Mouse (Mus musculus) liver, adult 2 months (tissue): ENCODE measurements around the gene Musk. TPM values are rescaled to one million over a fixed set of nuclear protein-coding genes. Genes with fewer than 3 reads are reported as not detected.

Source experiments
- DNase-seq: peaks from one replicate; pipeline ENCODE4 v3.0.0-alpha.2; 2011; ENCODE audit warnings: low read depth, low spot score; ENCODE audit errors: extremely low read depth
- H3K27ac ChIP-seq: fragments of 200-500 bp; replicated peaks from 2 replicates; pipeline ENCODE4 v1.5.1; 2012; ENCODE audit warnings: low read depth, mild to moderate bottlenecking, control low read depth, inconsistent platforms, low read length; ENCODE audit not compliant: insufficient read depth
- H3K27me3 ChIP-seq: fragments of 200-500 bp; 2 replicates; pipeline ENCODE4 v1.6.1; 2012; ENCODE audit warnings: mild to moderate bottlenecking, moderate library complexity, low read length, inconsistent platforms; ENCODE audit not compliant: control insufficient read depth, insufficient read depth
- H3K36me3 ChIP-seq: fragments of 200-500 bp; 2 replicates; pipeline ENCODE4 v1.6.1; 2012; ENCODE audit warnings: low read length, inconsistent platforms; ENCODE audit not compliant: control insufficient read depth, insufficient read depth
- H3K4me1 ChIP-seq: fragments of 200-500 bp; 2 replicates; pipeline ENCODE4 v1.6.1; 2011; ENCODE audit warnings: low read length; ENCODE audit not compliant: control insufficient read depth, insufficient read depth
- H3K4me3 ChIP-seq: fragments of 200-500 bp; 2 replicates; pipeline ENCODE4 v1.5.1; 2011; ENCODE audit warnings: low read depth, mild to moderate bottlenecking, control low read depth, low read length, moderate library complexity; ENCODE audit not compliant: insufficient read depth
- H3K79me2 ChIP-seq: fragments of 200-500 bp; 2 replicates; pipeline ENCODE4 v1.6.1; 2012; ENCODE audit warnings: inconsistent platforms, mild to moderate bottlenecking, low read length, moderate library complexity; ENCODE audit not compliant: control insufficient read depth, insufficient read depth
- H3K9ac ChIP-seq: fragments of 200-500 bp; 2 replicates; pipeline ENCODE4 v1.6.1; 2012; ENCODE audit warnings: low read depth, mild to moderate bottlenecking, control low read depth, inconsistent platforms, low read length
- CTCF ChIP-seq: fragments of 200-500 bp; IDR thresholded peaks from 2 replicates; pipeline ENCODE4 v1.5.1; 2011; ENCODE audit warnings: low read depth, low read length, control low read depth
- POLR2A ChIP-seq: fragments of 200-500 bp; IDR thresholded peaks from 2 replicates; pipeline ENCODE4 v1.6.1; 2011; ENCODE audit warnings: low read length, control low read depth; ENCODE audit not compliant: insufficient read depth; ENCODE audit errors: extremely low read depth
- WGBS: fragments of 180-500 bp; shearing (Covaris S2); methylation state at CpG from one replicate; pipeline ENCODE4 v1.1.7; 2018; 5-methylcytosine and 5-hydroxymethylcytosine counted together
- polyA plus RNA-seq: library from polyadenylated mRNA; depleted of rRNA; stranded (reverse); fragments of >200 nt; gene quantifications from 2 replicates; pipeline ENCODE4 v1.2.3, GENCODE M21; 2012
- total RNA-seq: library from RNA; depleted of rRNA; stranded (reverse); fragments of >200 nt; gene quantifications from 2 replicates; pipeline ENCODE4 v1.2.3, GENCODE M21; 2014

The Musk gene
- total and polyA plus RNA-seq, 2 experiments: not detected

GRCm38 (mm10) chr4:58293099-58293498 lies 7.3 kb downstream of the Musk start:
- Histone ChIP-seq H3K36me3 (no peaks in the 10 kb centered on the region), H3K27ac (no peak overlapping the region), H3K27me3 (no peaks in the 10 kb centered on the region), H3K4me1 (no peaks in the 10 kb centered on the region), H3K79me2 (no peaks in the 10 kb centered on the region), H3K9ac (no peak overlapping the region), H3K4me3 (no peak overlapping the region)
- TF ChIP-seq POLR2A: no peak
- no peak for TF ChIP-seq CTCF
- 69% methylated on average over 3 of the region's 3 CpGs for WGBS
- DNase-seq: no peak

DNA sequence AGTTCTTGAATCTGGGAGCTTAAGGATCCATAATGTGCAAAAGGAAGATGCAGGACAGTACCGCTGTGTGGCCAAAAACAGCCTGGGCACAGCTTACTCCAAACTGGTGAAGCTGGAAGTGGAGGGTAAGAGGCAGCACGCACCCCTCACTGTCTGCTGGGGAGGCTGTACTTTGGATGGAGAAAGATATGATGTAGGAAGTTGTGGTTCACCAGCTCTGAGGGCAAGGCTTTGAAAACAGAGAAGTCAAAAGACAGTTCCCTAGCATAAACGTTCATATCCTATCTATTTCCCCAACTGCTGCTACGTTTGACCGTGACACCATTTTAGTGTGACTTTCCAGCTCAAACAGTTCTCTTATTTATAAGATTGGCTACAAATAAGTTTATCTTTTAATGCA lies 18.1 kb downstream of the Musk start:
- no peaks in the 10 kb centered on the region; the same call in 1 of the 2 replicates for H3K27me3 ChIP-seq
- no peaks in the 10 kb centered on the region for H3K4me1 ChIP-seq
- no peak overlapping the region for H3K27ac ChIP-seq
- DNase-seq: no peak
- no peak for TF ChIP-seq POLR2A
- no peak for TF ChIP-seq CTCF
- no peaks in the 10 kb centered on the region for H3K79me2 ChIP-seq
- no peaks in the 10 kb centered on the region for H3K36me3 ChIP-seq
- H3K9ac ChIP-seq: no peak overlapping the region
- 83% methylated on average over 5 of the region's 5 CpGs for WGBS
- H3K4me3 ChIP-seq: no peak overlapping the region

- no peak for TF ChIP-seq POLR2A
- TF ChIP-seq CTCF: no peak
- WGBS: 36% methylated on average over 7 of the region's 7 CpGs
- DNase-seq: no peak
- no peak overlapping the region for H3K4me3 ChIP-seq
- no peaks in the 10 kb centered on the region; the same call in 1 of the 2 replicates for H3K27me3 ChIP-seq
- H3K4me1 ChIP-seq: no peaks in the 10 kb centered on the region
- no peaks in the 10 kb centered on the region for H3K79me2 ChIP-seq
- H3K27ac ChIP-seq: no peak overlapping the region
- no peaks in the 10 kb centered on the region for H3K36me3 ChIP-seq
- no peak overlapping the region for H3K9ac ChIP-seq
Measured at GRCm38 (mm10) chr4:58304564-58304963, 18.8 kb downstream of the Musk start.

DNA sequence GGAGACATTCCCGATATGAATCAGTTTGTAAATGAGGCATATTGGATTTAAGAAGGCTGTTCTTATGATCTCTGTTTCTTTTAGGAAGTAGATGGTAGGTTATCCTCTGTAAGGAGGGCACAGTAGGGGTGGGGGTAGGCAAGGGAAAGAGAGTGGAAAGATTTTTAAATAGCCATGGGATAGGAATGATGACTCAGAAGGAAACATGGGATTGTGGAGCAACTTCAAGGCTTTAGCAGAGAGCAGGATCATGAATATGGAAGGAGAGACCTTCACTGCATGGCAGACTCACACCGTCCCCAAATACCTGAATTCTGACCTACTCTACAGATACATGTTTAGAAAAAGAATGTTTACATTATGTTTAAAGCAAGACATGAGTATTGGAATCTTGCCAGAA lies 21.7 kb downstream of the Musk start:
- H3K27ac ChIP-seq: no peak overlapping the region
- H3K36me3 ChIP-seq: no peaks in the 10 kb centered on the region
- 76% methylated on average over 2 of the region's 2 CpGs for WGBS
- no peaks in the 10 kb centered on the region; the same call in 1 of the 2 replicates for H3K27me3 ChIP-seq
- H3K79me2 ChIP-seq: no peaks in the 10 kb centered on the region
- no peak for DNase-seq
- H3K4me3 ChIP-seq: no peak overlapping the region
- H3K9ac ChIP-seq: no peak overlapping the region
- no peak for TF ChIP-seq CTCF
- no peak for TF ChIP-seq POLR2A
- no peaks in the 10 kb centered on the region for H3K4me1 ChIP-seq

- no peaks in the 10 kb centered on the region; the same call in 1 of the 2 replicates for H3K27me3 ChIP-seq
- DNase-seq: no peak
- no peak overlapping the region for H3K9ac ChIP-seq
- no peak for TF ChIP-seq CTCF
- no peak for TF ChIP-seq POLR2A
- H3K27ac ChIP-seq: no peak overlapping the region
- no peaks in the 10 kb centered on the region for H3K36me3 ChIP-seq
- H3K4me3 ChIP-seq: no peak overlapping the region
- 74% methylated on average over 1 of the region's 1 CpGs for WGBS
- no peaks in the 10 kb centered on the region for H3K4me1 ChIP-seq
- no peaks in the 10 kb centered on the region for H3K79me2 ChIP-seq
Measured at GRCm38 (mm10) chr4:58313344-58313743, 27.6 kb downstream of the Musk start.

- 69% methylated on average over 4 of the region's 4 CpGs for WGBS
- H3K9ac ChIP-seq: no peak overlapping the region
- no peak overlapping the region for H3K4me3 ChIP-seq
- no peak for TF ChIP-seq POLR2A
- TF ChIP-seq CTCF: no peak
- H3K36me3 ChIP-seq: no peaks in the 10 kb centered on the region
- H3K4me1 ChIP-seq: no peaks in the 10 kb centered on the region
- H3K27me3 ChIP-seq: no peaks in the 10 kb centered on the region
- no peak for DNase-seq
- no peak overlapping the region for H3K27ac ChIP-seq
- H3K79me2 ChIP-seq: no peaks in the 10 kb centered on the region
Measured at GRCm38 (mm10) chr4:58314942-58315508, 29.3 kb downstream of the Musk start.
